Mouse (Mus musculus): Measurements from ENCODE around the gene Gsg1l2. TPM values are rescaled to one million over a fixed set of nuclear protein-coding genes. Genes with fewer than 3 reads are reported as not detected.
A peak's percentile ranks its signal among the peaks of the same experiment; 100 is the strongest.

The Gsg1l2 gene
- total and polyA plus RNA-seq, 3 experiments, result not detected

DNA sequence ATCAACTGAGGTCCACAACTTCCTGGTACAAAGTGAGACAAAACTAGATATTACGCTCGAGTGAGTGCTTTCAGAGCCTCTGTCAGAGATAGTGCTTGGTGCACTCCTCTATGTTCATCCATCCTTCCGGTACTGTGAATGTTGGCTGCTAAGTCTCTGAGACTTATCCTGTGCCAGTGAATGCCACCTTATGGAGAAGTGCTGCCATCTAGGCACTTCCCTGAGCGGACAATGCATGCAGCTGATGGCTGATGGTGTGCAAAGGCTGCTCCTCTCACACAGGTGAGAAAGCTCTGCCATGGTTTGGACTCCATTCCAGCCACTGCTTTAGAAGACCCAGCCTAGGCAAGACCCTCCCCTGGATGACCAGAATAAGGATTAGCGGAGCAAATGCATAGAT, 33.6 kb downstream of the Gsg1l2 start:
- in situ Hi-C loops (cut with MboI; ENCODE audit: low pct_ligation_motif_present, low pct_unique_long_range_greater_than_20kb, low sequenced_read_pairs), result no loop called here
- H3K27ac ChIP-seq (ENCODE audit: insufficient read depth, low read depth), result no peak overlapping the region
- peaks cover 0 to 3% of the 10 kb centered on the region in 2 experiments; a peak in 2 of 4 replicates for H3K4me1 ChIP-seq (ENCODE audit: control insufficient read depth in 1 of 2, insufficient read depth in 2 of 2)

DNA sequence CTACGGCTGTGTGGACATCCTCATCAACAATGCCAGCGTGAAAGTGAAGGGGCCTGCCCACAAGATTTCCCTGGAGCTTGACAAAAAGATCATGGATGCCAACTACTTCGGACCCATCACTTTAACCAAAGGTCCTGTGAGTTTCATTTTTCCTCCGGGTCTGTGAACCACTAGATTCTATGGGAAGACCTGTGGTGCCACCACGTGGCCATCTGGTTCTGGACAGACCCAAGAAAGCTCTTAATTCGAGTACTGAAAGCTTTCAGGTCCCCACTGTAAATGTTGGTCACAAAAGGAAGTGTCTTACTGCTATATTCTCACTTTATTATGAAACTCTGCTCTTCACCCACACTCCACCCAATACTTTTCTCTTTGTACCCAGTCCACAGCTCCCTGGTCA, 37.1 kb downstream of the Gsg1l2 start:
- Histone ChIP-seq H3K4me3 (replicated peaks in 1 of 3; ENCODE audit: low read depth in 2 of 3, low read length in 2 of 3, poor library complexity in 1 of 3) (peak overlapping the region in 1 of 3 experiments; percentile 2), H3K27ac (ENCODE audit: insufficient read depth, low read depth) (no peak overlapping the region), H3K4me1 (ENCODE audit: control insufficient read depth in 1 of 2, insufficient read depth in 2 of 2) (peaks cover 0 to 3% of the 10 kb centered on the region in 2 experiments; a peak in 2 of 4 replicates), H3K36me3 (replicated peaks in 1 of 2; ENCODE audit: control insufficient read depth in 1 of 2, insufficient read depth in 1 of 2, low read length in 1 of 2) (no peaks in the 10 kb centered on the region), H3K9me3 (replicated peaks; ENCODE audit: low read length) (no peaks in the 10 kb centered on the region), H3K27me3 (replicated peaks) (peaks cover 17% of the 10 kb centered on the region), H3K9ac (ENCODE audit: insufficient read depth, low read depth) (no peak overlapping the region), H3K4me2 (ENCODE audit: insufficient read depth, low read depth, poor library complexity, severe bottlenecking) (peak overlapping the region; percentile 68), H3K79me2 (replicated peaks; ENCODE audit: control insufficient read depth, extremely low read depth, insufficient read depth, poor library complexity, severe bottlenecking) (no peaks in the 10 kb centered on the region)
- DNase-seq (ENCODE audit: extremely low read depth), result peak; percentile 40
- dilution Hi-C loops (cut with MboI; ENCODE audit: extremely low pct_ligation_motif_present, extremely low pct_unique_long_range_greater_than_20kb, low sequenced_read_pairs), result no loop called here
- TF ChIP-seq BHLHE40 (IDR thresholded peaks at IDR 0.05; ENCODE audit: low read depth, low read length) (no peak), ZNF384 (IDR thresholded peaks at IDR 0.05; ENCODE audit: low read depth, low read length) (no peak), CTCF (conservative IDR thresholded peaks at IDR 0.05 in 1 of 2, IDR thresholded peaks at IDR 0.05 in 1 of 2; ENCODE audit: low read depth in 2 of 2, low read length in 2 of 2) (peak in 1 of 2 experiments; percentile 84; a peak in 2 of 4 replicates), JUN (IDR thresholded peaks at IDR 0.05; ENCODE audit: insufficient read depth, low read depth, low read length) (no peak), CHD1 (IDR thresholded peaks at IDR 0.05; ENCODE audit: low read depth, low read length) (no peak), ZMIZ1 (IDR thresholded peaks at IDR 0.05; ENCODE audit: low read depth, low read length) (no peak), NELFE (IDR thresholded peaks at IDR 0.05; ENCODE audit: low read depth, low read length) (no peak), SIN3A (IDR thresholded peaks at IDR 0.05; ENCODE audit: low read length) (no peak), MYC (IDR thresholded peaks at IDR 0.05; ENCODE audit: low read depth, low read length) (peak; percentile 24; the same call in 1 of the 2 replicates), MAX (IDR thresholded peaks at IDR 0.05; ENCODE audit: low read length) (peak; percentile 73), POLR2AphosphoS2 (IDR thresholded peaks at IDR 0.05; ENCODE audit: low read depth, low read length) (no peak), USF2 (conservative IDR thresholded peaks at IDR 0.05; ENCODE audit: low read depth, low read length) (no peak), GABPA (IDR thresholded peaks at IDR 0.05; ENCODE audit: insufficient replicate concordance, low read depth, low read length) (no peak), ZKSCAN1 (IDR thresholded peaks at IDR 0.05; ENCODE audit: borderline replicate concordance, low read depth, low read length) (no peak), RAD21 (IDR thresholded peaks at IDR 0.05; ENCODE audit: low read depth, low read length) (peak; percentile 88), SMC3 (IDR thresholded peaks at IDR 0.05; ENCODE audit: low read depth, low read length) (peak; percentile 58), HCFC1 (IDR thresholded peaks at IDR 0.05; ENCODE audit: low read depth, low read length) (no peak), POLR2A (IDR thresholded peaks at IDR 0.05; ENCODE audit: low read depth, low read length) (no peak), TCF12 (IDR thresholded peaks at IDR 0.05; ENCODE audit: low read depth, low read length) (no peak), ETS1 (conservative IDR thresholded peaks at IDR 0.05; ENCODE audit: low read depth, low read length) (no peak)
- in situ Hi-C loops (cut with MboI; ENCODE audit: low pct_ligation_motif_present, low pct_unique_long_range_greater_than_20kb, low sequenced_read_pairs), result no loop called here

More for the DNA sequence above, 33.6 kb downstream of the Gsg1l2 start:
- Histone ChIP-seq H3K27me3 (replicated peaks) (peaks cover 19% of the 10 kb centered on the region), H3K4me3 (replicated peaks in 1 of 3; ENCODE audit: low read depth in 2 of 3, low read length in 2 of 3, poor library complexity in 1 of 3) (no peak overlapping the region), H3K9me3 (replicated peaks; ENCODE audit: low read length) (peaks cover 2% of the 10 kb centered on the region), H3K4me2 (ENCODE audit: insufficient read depth, low read depth, poor library complexity, severe bottlenecking) (no peak overlapping the region), H3K9ac (ENCODE audit: insufficient read depth, low read depth) (no peak overlapping the region), H3K79me2 (replicated peaks; ENCODE audit: control insufficient read depth, extremely low read depth, insufficient read depth, poor library complexity, severe bottlenecking) (no peaks in the 10 kb centered on the region), H3K36me3 (replicated peaks in 1 of 2; ENCODE audit: control insufficient read depth in 1 of 2, insufficient read depth in 1 of 2, low read length in 1 of 2) (no peaks in the 10 kb centered on the region)
- no peak for DNase-seq (ENCODE audit: extremely low read depth)
- dilution Hi-C loops (cut with MboI; ENCODE audit: extremely low pct_ligation_motif_present, extremely low pct_unique_long_range_greater_than_20kb, low sequenced_read_pairs), result no loop called here
- TF ChIP-seq CTCF (conservative IDR thresholded peaks at IDR 0.05 in 1 of 2, IDR thresholded peaks at IDR 0.05 in 1 of 2; ENCODE audit: low read depth in 2 of 2, low read length in 2 of 2) (0 out of 4 replicates have a peak, but pooled peaks of 1 of the 2 experiments have one; percentile 19), ZNF384 (IDR thresholded peaks at IDR 0.05; ENCODE audit: low read depth, low read length) (no peak), ZMIZ1 (IDR thresholded peaks at IDR 0.05; ENCODE audit: low read depth, low read length) (no peak), MYC (IDR thresholded peaks at IDR 0.05; ENCODE audit: low read depth, low read length) (no peak)
